Mouse (Mus musculus) heart, embryonic 12.5 days (tissue): ENCODE measurements at regions not wholly inside any gene's neighbourhood (a gene's known extent, or its start where the extent isn't known, plus 50 kb on each side); places are given as distances from the start of the nearest gene placed in this dataset.

Experiments
- ATAC-seq: fragments of 200-750 bp; cut with Nextera tagmentation; 2 replicates; pipeline ENCODE4 v1.8.0; 2017; ENCODE audit warnings: moderate TSS enrichment, moderate library complexity; ENCODE audit not compliant: insufficient number of reproducible peaks, low FRiP score
- H3K27ac ChIP-seq: fragments of 300-500 bp; sonication (generic); 2 replicates; pipeline ENCODE4 v1.5.1; 2016; ENCODE audit warnings: mild to moderate bottlenecking, moderate library complexity; ENCODE audit not compliant: poor library complexity, severe bottlenecking
- H3K27me3 ChIP-seq: fragments of 300-500 bp; sonication (generic); replicated peaks from 2 replicates; pipeline ENCODE4 v1.6.1; 2016; ENCODE audit warnings: mild to moderate bottlenecking, moderate library complexity
- H3K36me3 ChIP-seq: fragments of 300-500 bp; sonication (generic); 2 replicates; pipeline ENCODE4 v1.6.1; 2016; ENCODE audit warnings: mild to moderate bottlenecking, moderate library complexity
- H3K4me1 ChIP-seq: fragments of 300-500 bp; sonication (generic); replicated peaks from 2 replicates; pipeline ENCODE4 v1.6.1; 2016; ENCODE audit warnings: mild to moderate bottlenecking
- H3K4me2 ChIP-seq: fragments of 300-500 bp; sonication (generic); 2 replicates; pipeline ENCODE4 v1.6.1; 2016; ENCODE audit warnings: mild to moderate bottlenecking, moderate library complexity
- H3K4me3 ChIP-seq: fragments of 300-500 bp; sonication (generic); 2 replicates; pipeline ENCODE4 v1.5.1; 2016; ENCODE audit warnings: mild to moderate bottlenecking
- H3K9ac ChIP-seq: fragments of 300-500 bp; sonication (generic); 2 replicates; pipeline ENCODE4 v1.6.1; 2016; ENCODE audit warnings: mild to moderate bottlenecking, moderate library complexity
- H3K9me3 ChIP-seq: fragments of 300-500 bp; sonication (generic); replicated peaks from 2 replicates; pipeline ENCODE4 v1.6.1; 2016; ENCODE audit warnings: mild to moderate bottlenecking, moderate library complexity
- WGBS: fragments of 180-500 bp; shearing (Covaris S2); methylation state at CpG from one replicate; pipeline ENCODE4 v1.1.7; 2016; 5-methylcytosine and 5-hydroxymethylcytosine counted together

DNA sequence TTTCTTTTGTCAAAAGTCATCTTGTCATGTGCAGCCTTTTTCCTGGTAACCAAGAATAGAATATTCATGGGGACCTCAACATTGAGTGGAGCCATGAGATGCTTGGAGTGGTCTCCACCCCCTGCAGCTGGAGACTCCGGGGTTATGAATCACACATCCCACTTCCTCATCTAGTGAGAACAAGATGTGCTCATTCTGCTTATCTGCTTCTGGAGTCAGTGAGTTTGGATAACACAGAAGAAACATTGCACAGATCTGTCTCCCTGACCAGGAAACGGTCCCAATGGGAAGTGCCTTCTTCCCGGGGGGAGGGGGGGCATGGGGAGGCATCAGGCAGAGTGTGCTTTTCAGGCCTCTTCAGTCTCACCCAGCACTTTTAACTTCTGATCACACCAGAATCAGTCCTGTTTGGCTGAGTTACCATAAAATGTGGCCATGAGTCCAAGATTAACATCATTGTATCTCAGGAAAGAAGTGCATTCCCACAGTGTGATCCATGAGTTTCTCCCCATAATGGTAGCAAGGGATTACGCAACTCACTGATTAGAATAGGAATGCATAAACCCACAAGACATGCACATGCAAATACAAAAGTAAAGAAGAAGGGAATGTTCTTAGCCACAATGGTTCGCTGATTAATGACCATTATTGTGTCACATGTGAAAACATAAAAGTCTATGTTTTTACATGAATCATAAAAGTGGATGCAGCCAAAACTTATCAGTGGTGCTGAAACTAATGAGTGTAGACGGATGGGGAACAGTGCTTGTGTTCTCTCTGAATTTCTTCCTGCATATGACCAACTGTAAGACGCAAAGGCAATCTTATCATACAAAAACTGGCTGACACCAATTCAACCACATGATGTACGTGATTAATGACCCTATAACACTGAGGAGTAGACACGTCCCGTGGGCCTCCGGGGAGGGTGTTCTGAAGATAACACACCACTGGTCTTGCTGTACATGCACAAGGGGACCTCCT lies 393.8 kb upstream of the Mmadhc start:
- ATAC-seq = peak; percentile 42; the same call in 1 of the 2 replicates
- no peak overlapping the region for H3K27ac ChIP-seq
- no peaks in the 10 kb centered on the region for H3K27me3 ChIP-seq
- peaks cover 4% of the 10 kb centered on the region; the same call in 1 of the 2 replicates for H3K9me3 ChIP-seq
- no peak overlapping the region for H3K9ac ChIP-seq
- no peak overlapping the region for H3K4me3 ChIP-seq
- H3K4me2 ChIP-seq = no peak overlapping the region
- peaks cover 15% of the 10 kb centered on the region for H3K4me1 ChIP-seq
- 42% methylated on average over 11 of the region's 11 CpGs for WGBS
- no peaks in the 10 kb centered on the region for H3K36me3 ChIP-seq

DNA sequence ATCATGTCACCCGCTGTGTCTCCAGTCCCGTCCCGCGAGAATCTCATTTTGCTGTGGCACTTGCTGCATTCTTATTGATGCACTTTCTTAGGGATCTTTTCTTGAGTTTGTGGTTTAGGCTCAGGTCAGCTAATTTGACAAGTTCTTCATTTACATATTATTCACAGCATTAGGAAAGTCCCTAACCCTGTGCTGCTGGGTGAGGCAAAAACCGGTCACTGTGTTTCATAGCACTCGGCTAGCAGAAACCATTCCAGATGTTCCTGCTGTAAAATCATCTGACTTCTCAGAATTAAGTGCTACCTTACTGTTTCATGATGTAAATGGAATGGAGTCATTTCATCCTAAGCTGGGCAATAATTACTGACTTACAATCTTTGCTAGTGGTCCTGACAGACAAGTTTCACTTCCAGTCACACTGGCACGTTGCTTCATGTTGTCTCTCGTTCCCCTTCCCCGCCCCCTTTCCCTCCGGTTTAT lies 391.1 kb upstream of the Mmadhc start:
- 71% methylated on average over 10 of the region's 10 CpGs for WGBS
- Histone ChIP-seq H3K9ac (no peak overlapping the region), H3K9me3 (peaks cover 4% of the 10 kb centered on the region; the same call in 1 of the 2 replicates), H3K4me1 (peaks cover 11% of the 10 kb centered on the region), H3K27me3 (no peaks in the 10 kb centered on the region), H3K27ac (no peak overlapping the region), H3K4me2 (no peak overlapping the region), H3K4me3 (no peak overlapping the region), H3K36me3 (no peaks in the 10 kb centered on the region)
- ATAC-seq = no peak

DNA sequence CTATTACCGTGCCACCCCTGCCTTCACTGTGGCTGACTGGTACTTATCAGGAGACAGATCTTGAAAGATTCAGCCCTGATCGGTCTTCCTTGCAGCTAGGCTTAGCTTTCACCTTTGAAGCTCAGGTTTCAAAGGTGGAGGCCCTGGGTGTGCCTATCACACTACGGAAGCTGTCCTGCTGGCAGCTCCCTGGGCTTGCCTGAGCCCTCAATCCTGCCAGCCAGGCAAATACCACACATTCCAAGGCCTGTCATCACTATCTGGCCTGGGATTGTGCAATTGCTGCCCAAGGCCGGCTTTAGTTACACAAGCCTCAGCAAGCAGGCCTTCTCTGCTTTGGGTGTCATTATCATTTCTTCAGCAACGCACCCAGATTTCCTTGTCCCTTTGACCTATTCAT lies 390.6 kb upstream of the Mmadhc start:
- no peak overlapping the region for H3K27ac ChIP-seq
- 21% methylated on average over 5 of the region's 5 CpGs for WGBS
- H3K27me3 ChIP-seq = no peaks in the 10 kb centered on the region
- H3K4me2 ChIP-seq = no peak overlapping the region
- no peak overlapping the region for H3K9ac ChIP-seq
- H3K9me3 ChIP-seq = peaks cover 4% of the 10 kb centered on the region; the same call in 1 of the 2 replicates
- no peak overlapping the region for H3K4me3 ChIP-seq
- H3K36me3 ChIP-seq = no peaks in the 10 kb centered on the region
- peaks cover 11% of the 10 kb centered on the region for H3K4me1 ChIP-seq
- no peak for ATAC-seq

DNA sequence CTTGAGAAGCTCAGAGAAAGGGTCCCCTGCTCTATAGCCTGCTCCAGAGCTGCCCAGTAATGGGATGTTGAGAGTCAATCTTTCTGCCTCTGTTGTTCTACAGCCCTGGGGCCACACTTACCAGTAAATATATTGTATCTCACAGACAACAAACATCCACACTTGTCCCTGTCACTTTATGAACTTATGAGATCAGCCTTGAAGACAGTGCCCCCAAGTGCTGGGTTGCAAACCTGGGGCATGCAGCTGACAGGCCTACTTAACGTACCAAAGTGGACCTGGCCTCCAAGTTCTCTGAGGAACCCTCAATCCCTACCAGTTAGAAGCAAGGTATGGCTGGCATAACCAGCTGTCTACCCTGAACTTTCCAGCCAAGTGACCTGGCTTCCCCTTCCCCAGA lies 380.9 kb upstream of the Mmadhc start:
- H3K27ac ChIP-seq = no peak overlapping the region
- 0 out of 2 replicates have a peak, but pooled peaks cover 3% of the 10 kb centered on the region for H3K9me3 ChIP-seq
- WGBS = 76% methylated on average over 1 of the region's 1 CpGs
- H3K4me2 ChIP-seq = no peak overlapping the region
- no peak for ATAC-seq
- no peak overlapping the region for H3K9ac ChIP-seq
- H3K4me3 ChIP-seq = no peak overlapping the region
- no peaks in the 10 kb centered on the region for H3K4me1 ChIP-seq
- no peaks in the 10 kb centered on the region for H3K27me3 ChIP-seq
- no peaks in the 10 kb centered on the region for H3K36me3 ChIP-seq

DNA sequence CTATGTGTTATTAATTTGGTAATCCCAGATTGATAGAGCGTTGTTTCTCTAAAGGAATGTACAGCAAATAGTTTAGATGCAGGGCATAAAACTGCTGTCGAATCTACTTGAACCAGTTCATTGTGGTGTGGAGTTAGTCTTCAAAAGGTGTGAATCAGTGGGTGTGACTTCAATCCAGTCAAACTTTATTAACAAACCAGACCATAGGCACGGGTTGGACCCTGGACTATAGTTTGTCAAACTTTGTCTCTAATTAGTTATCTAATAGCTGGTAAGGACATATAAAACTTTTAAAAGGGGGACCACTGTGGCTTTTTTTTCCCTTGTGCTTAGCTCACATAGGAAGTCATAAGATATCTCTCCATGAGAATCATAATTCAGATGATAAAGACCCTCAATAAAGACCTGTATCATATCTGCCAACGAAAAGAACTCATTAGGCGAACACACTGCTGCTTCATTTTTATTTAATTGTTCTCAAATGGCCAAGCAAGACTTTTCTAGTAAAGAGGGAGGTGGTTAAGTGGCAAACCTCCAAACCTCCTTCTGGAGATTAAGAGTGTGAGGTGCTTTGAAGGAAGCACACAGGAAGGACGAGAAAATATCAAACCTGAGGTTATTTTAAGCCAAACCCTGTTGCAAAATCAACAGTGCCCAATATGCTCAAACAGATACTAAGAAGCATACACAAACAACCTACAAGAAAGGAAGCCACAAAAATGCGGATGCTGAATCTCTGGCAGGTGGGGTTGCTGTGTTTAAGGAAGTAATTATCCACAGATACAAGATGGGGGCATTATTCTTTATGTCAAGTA lies 379.3 kb upstream of the Mmadhc start:
- Histone ChIP-seq H3K4me2 (no peak overlapping the region), H3K36me3 (no peaks in the 10 kb centered on the region), H3K9me3 (0 out of 2 replicates have a peak, but pooled peaks cover 3% of the 10 kb centered on the region), H3K27ac (no peak overlapping the region), H3K4me3 (no peak overlapping the region), H3K4me1 (no peaks in the 10 kb centered on the region), H3K9ac (no peak overlapping the region), H3K27me3 (no peaks in the 10 kb centered on the region)
- WGBS = 77% methylated on average over 7 of the region's 7 CpGs
- ATAC-seq = no peak

DNA sequence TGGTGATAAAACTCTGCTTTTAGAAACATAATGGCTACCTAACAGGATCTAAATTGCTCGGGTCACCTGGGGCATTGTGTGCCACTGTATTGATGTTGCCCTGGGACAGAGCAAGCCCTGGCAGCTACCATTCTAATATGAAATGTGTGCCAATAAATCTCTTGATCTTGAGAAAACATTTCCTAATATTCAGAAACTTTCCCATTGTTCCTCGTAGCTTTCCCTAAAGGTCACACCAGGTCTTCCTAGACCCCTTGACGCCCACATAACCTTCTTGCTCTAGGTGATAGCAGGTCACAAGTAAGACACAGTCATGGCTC lies 378.2 kb upstream of the Mmadhc start:
- Histone ChIP-seq H3K9me3 (0 out of 2 replicates have a peak, but pooled peaks cover 3% of the 10 kb centered on the region), H3K27me3 (no peaks in the 10 kb centered on the region), H3K4me1 (no peaks in the 10 kb centered on the region), H3K4me2 (no peak overlapping the region), H3K4me3 (no peak overlapping the region), H3K36me3 (no peaks in the 10 kb centered on the region), H3K27ac (no peak overlapping the region), H3K9ac (no peak overlapping the region)
- 78% methylated on average over 3 of the region's 3 CpGs for WGBS
- ATAC-seq = no peak

DNA sequence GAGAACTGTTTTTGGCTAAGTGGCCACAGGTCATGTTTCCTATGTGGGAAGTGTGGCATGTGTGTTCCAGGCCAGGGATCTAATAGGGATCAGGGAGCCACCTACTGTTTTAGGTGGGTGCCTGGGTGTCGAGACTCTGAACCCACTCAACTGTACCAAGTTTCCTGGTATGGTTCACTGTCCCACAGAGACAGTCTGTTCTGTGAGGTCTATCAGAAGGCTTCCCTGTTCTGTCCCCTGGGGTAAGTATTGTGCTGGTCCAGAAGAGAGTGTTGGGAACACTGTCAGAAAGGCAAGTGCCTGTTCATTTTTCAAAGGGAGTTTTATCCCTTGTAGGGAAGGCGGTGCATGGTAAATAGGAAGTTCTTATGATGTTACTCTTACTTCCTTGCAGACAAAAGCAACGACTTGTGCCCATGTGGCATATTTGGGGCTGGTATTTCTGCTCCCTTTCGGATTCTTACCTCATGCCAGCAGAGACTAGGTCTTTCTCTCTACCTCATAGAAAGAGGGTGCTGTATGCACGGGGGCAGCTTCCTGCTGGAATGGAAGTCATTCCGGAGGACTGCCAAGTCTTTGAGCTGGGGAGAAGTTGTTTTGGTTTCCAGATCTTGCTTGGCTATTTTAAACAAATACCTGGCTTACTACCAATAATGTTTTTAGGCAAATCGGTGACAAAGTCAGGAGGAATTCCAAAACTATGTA lies 377.7 kb upstream of the Mmadhc start:
- no peak overlapping the region for H3K9ac ChIP-seq
- H3K9me3 ChIP-seq = 0 out of 2 replicates have a peak, but pooled peaks cover 3% of the 10 kb centered on the region
- no peak overlapping the region for H3K27ac ChIP-seq
- no peak overlapping the region for H3K4me2 ChIP-seq
- H3K4me3 ChIP-seq = no peak overlapping the region
- H3K36me3 ChIP-seq = no peaks in the 10 kb centered on the region
- WGBS = 69% methylated on average over 7 of the region's 7 CpGs
- no peak for ATAC-seq
- no peaks in the 10 kb centered on the region for H3K27me3 ChIP-seq
- H3K4me1 ChIP-seq = no peaks in the 10 kb centered on the region

DNA sequence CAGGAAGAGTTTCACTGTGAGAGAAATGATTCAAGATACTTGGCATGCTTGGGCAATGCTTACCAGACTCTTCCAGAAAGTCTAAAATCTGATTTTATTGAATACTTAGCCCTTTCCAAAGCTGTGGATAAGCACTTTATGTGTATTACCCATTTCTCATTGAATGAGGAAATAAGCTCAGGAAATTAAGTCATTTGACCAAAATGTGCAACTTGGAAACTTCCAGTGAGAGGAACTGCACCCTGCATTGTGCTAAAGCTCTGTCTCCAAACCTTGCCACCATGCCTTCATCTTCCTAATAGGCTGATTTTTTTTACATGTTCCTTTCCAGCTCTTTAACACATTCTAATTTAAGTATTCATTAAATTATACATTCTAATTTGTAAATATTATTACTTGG lies 372.7 kb upstream of the Mmadhc start:
- Histone ChIP-seq H3K4me1 (no peaks in the 10 kb centered on the region), H3K27ac (no peak overlapping the region), H3K36me3 (no peaks in the 10 kb centered on the region), H3K27me3 (no peaks in the 10 kb centered on the region), H3K4me2 (no peak overlapping the region), H3K9me3 (no peaks in the 10 kb centered on the region), H3K4me3 (no peak overlapping the region), H3K9ac (no peak overlapping the region)
- ATAC-seq = no peak

DNA sequence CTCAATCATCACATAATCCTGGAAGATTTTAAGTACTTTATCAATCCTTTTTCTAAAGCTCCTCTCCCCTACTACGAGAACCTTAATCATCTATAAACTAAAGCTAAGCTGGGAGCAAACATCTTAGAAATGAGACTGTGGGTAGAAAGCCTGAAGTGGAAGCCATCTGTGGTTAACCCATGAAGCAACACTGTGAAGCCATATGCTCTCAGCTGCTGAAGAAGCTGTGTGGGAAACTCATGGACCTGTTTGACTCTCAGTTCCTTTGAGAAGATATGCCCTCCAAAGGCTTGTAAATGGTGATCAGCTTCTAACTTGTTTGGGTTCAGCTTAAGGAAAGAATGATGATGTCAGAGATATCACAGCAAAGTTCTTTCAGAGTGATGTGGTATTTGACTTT lies 372.2 kb upstream of the Mmadhc start:
- no peaks in the 10 kb centered on the region for H3K36me3 ChIP-seq
- H3K9me3 ChIP-seq = no peaks in the 10 kb centered on the region
- no peak overlapping the region for H3K9ac ChIP-seq
- H3K4me3 ChIP-seq = no peak overlapping the region
- no peaks in the 10 kb centered on the region for H3K4me1 ChIP-seq
- WGBS = 82% methylated on average over 1 of the region's 1 CpGs
- ATAC-seq = no peak
- H3K27me3 ChIP-seq = no peaks in the 10 kb centered on the region
- H3K27ac ChIP-seq = no peak overlapping the region
- H3K4me2 ChIP-seq = no peak overlapping the region

DNA sequence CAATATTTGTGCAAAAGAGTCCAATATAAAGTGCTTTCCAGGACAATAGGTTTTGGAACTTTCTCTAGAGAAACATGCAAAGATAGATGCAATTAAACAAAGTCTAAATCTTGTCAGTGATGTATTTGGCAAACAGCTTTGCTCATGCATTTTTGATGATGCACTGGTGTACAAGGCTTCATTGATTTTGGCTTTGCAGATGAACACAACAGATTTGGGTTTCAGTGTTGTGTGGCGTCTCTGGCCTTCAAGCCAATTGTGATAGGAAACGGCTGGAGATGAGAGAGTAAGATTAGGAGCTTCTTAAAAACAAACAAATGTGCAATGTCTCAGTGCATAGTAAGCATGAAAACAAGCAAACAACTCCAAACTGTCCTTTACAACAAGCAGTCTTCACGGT lies 370.6 kb upstream of the Mmadhc start:
- no peak overlapping the region for H3K27ac ChIP-seq
- H3K36me3 ChIP-seq = no peaks in the 10 kb centered on the region
- no peaks in the 10 kb centered on the region for H3K9me3 ChIP-seq
- no peak overlapping the region for H3K4me2 ChIP-seq
- no peaks in the 10 kb centered on the region for H3K4me1 ChIP-seq
- no peak overlapping the region for H3K4me3 ChIP-seq
- WGBS = 47% methylated on average over 3 of the region's 3 CpGs
- no peak overlapping the region for H3K9ac ChIP-seq
- no peaks in the 10 kb centered on the region for H3K27me3 ChIP-seq
- ATAC-seq = no peak

DNA sequence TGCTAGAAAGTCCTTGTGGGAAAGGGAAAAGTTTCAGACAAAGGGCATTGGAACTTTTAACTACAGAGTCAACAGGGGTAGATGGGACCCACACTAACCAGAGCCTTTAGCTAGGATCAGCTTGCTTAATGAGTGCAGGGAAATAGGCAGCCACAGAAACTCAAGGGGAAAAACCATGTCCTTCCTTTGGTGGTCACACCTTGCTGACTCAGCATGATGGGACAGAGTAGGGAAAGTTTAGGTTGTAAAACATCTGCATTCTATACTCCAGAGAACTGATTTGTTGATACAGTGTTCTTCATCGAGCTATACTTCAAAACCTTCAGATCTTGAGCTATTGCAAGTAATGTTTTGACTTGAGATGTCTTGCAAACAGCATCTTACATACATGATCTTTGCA lies 365.9 kb upstream of the Mmadhc start:
- no peak overlapping the region for H3K9ac ChIP-seq
- H3K9me3 ChIP-seq = no peaks in the 10 kb centered on the region
- H3K4me1 ChIP-seq = no peaks in the 10 kb centered on the region
- H3K27me3 ChIP-seq = no peaks in the 10 kb centered on the region
- no peak overlapping the region for H3K27ac ChIP-seq
- H3K36me3 ChIP-seq = no peaks in the 10 kb centered on the region
- ATAC-seq = no peak
- H3K4me2 ChIP-seq = no peak overlapping the region
- H3K4me3 ChIP-seq = no peak overlapping the region
- 68% methylated on average over 1 of the region's 1 CpGs for WGBS
